Mouse (Mus musculus): ENCODE measurements around the gene Hs3st3a1.

- TF ChIP-seq CTCF (conservative IDR thresholded peaks at IDR 0.05; ENCODE audit: low read length) (no peak), NANOG (IDR thresholded peaks at IDR 0.05; ENCODE audit: borderline replicate concordance, low read length) (no peak), POU5F1 (IDR thresholded peaks at IDR 0.05; ENCODE audit: borderline replicate concordance, low read length) (no peak)
These were observed 37.5 kb upstream of the Hs3st3a1 start for GRCm38 (mm10) chr11:64397612-64398011.
